In genomic region chr13:37821413-37821812, GRCm38 (mm10) we compare ENCODE assay signal across 9 mouse cellular contexts. TPM values are rescaled to one million over a fixed set of nuclear protein-coding genes. Genes with fewer than 3 reads are reported as not detected.
DNase-seq lines count a peak whose midpoint lies in the region; ATAC-seq and TF ChIP-seq lines count a peak whose summit lies in the region.
"Had no signal": no experiment of that assay in that cellular context is flagged by ENCODE, and none has a peak within 500 bp of the region (broad histone marks: within the 10 kb centered on the region; RNA-seq: fewer than 3 reads in every experiment).

No protein-coding gene starts in this region.

- H3K27ac ChIP-seq in layer of hippocampus, adult 2 months = no peak overlapping the region
- H3K27ac ChIP-seq: forebrain, embryonic 10.5 days had no signal

- DNase-seq in adrenal gland, postnatal 14 days = peak; percentile 48
- no peak for DNase-seq in adrenal gland, adult 8-10 months
- no peak for DNase-seq in layer of hippocampus, adult 2 months (ENCODE audit: low spot score in 2 of 2)
- no peak for DNase-seq in layer of hippocampus, postnatal 25 days (ENCODE audit: extremely low spot score in 1 of 2, low spot score in 1 of 2)
- peak; percentile 47 for DNase-seq in retina, embryonic 14.5 days (ENCODE audit: low spot score)
- no peak for DNase-seq in frontal cortex, postnatal 36 days (ENCODE audit: low spot score in 2 of 2)
- DNase-seq in spleen, postnatal 36 days (ENCODE audit: low spot score in 2 of 2) = no peak

- ATAC-seq in common myeloid progenitor, adult 5-6 weeks (replicated peaks; ENCODE audit: low read depth, poor library complexity, severe bottlenecking) = peak; percentile 57

- peak; percentile 40 for TF ChIP-seq CTCF in layer of hippocampus, adult 2 months (conservative IDR thresholded peaks at IDR 0.05)

- H3K4me3 ChIP-seq in layer of hippocampus, adult 2 months = no peak overlapping the region
- H3K4me3 ChIP-seq: forebrain, embryonic 10.5 days had no signal

RNA-seq across cellular contexts. Expression of gene Rreb1, which starts 43.2 kb away (rescaled TPM):
- total RNA-seq in adrenal gland, postnatal 14 days (2021) = 61.9 and 67.6 TPM in 2 replicates
- total RNA-seq in adrenal gland, adult 8-10 months (2022) = 10 to 100 TPM; 53.1 to 74.5 (median 62.9) TPM
- 100 to 1,000 TPM in 1 of 2 experiments, 10 to 100 TPM in 1; 74.1 to 104 TPM for total RNA-seq in layer of hippocampus, adult 2 months (2021)
- 10 to 100 TPM; 41.9 to 61.8 TPM for total RNA-seq in layer of hippocampus, postnatal 25 days (2021)
- total RNA-seq in common myeloid progenitor, adult 5-6 weeks (2017) = 26.1 and 32.0 TPM in 2 replicates

Comparison
In these comparisons a context has a peak if more than half of its experiments do, and no peak if none do; other contexts are left out.
1. DNase-seq: peak in adrenal gland, postnatal 14 days (single experiment) and retina, embryonic 14.5 days (single experiment); none in adrenal gland, adult 8-10 months (single experiment), layer of hippocampus, adult 2 months (0 of 2), layer of hippocampus, postnatal 25 days (0 of 2), frontal cortex, postnatal 36 days (0 of 2) and spleen, postnatal 36 days (0 of 2).